Mouse (Mus musculus) lung, embryonic 14.5 days (tissue): Measurements from ENCODE around the gene Hook2. TPM values are rescaled to one million over a fixed set of nuclear protein-coding genes. Genes with fewer than 3 reads are reported as not detected.

Experiments
- ATAC-seq: fragments of 200-750 bp; cut with Nextera tagmentation; 2 replicates; pipeline ENCODE4 v1.8.0; 2017; ENCODE audit warnings: mild to moderate bottlenecking, moderate TSS enrichment, moderate library complexity; ENCODE audit not compliant: insufficient read depth
- DNase-seq: peaks from one replicate; pipeline ENCODE4 v3.0.0-alpha.2; 2015
- H3K27ac ChIP-seq: fragments of 300-500 bp; sonication (generic); 2 replicates; pipeline ENCODE4 v1.5.1; 2014; ENCODE audit warnings: low read depth, mild to moderate bottlenecking, moderate library complexity
- H3K27me3 ChIP-seq: fragments of 300-500 bp; sonication (generic); 2 replicates; pipeline ENCODE4 v1.6.1; 2014; ENCODE audit warnings: low read length, control low read depth; ENCODE audit not compliant: insufficient read depth
- H3K36me3 ChIP-seq: fragments of 300-500 bp; sonication (generic); 2 replicates; pipeline ENCODE4 v1.6.1; 2014; ENCODE audit warnings: control low read depth; ENCODE audit not compliant: insufficient read depth
- H3K4me1 ChIP-seq: fragments of 300-500 bp; sonication (generic); 2 replicates; pipeline ENCODE4 v1.6.1; 2014; ENCODE audit warnings: antibody characterized with exemption, control low read depth; ENCODE audit not compliant: insufficient read depth
- H3K4me2 ChIP-seq: fragments of 300-500 bp; sonication (generic); 2 replicates; pipeline ENCODE4 v1.6.1; 2014; ENCODE audit warnings: mild to moderate bottlenecking
- H3K4me3 ChIP-seq: fragments of 300-500 bp; sonication (generic); 2 replicates; pipeline ENCODE4 v1.5.1; 2014; ENCODE audit warnings: low read depth, low read length
- H3K9ac ChIP-seq: fragments of 300-500 bp; sonication (generic); 2 replicates; pipeline ENCODE4 v1.6.1; 2014
- H3K9me3 ChIP-seq: fragments of 300-500 bp; sonication (generic); 2 replicates; pipeline ENCODE4 v1.6.1; 2016; ENCODE audit warnings: low read depth, low read length, control low read depth
- CTCF ChIP-seq: IDR thresholded peaks from 2 replicates; pipeline ENCODE4 v1.5.1; 2016; ENCODE audit warnings: antibody characterized with exemption, low read depth
- WGBS: fragments of 180-500 bp; shearing (Covaris S2); extraction: QIAGEN DNeasy Blood & Tissue Kit; methylation state at CpG from one replicate; pipeline ENCODE4 v1.1.7; 2014; 5-methylcytosine and 5-hydroxymethylcytosine counted together
- polyA plus RNA-seq: library from polyadenylated mRNA; unstranded; fragments of >200 nt; fragmentation: Nextera tagmentation; extraction: Ambion mirVana; gene quantifications from 2 replicates; pipeline ENCODE4 v1.2.1, GENCODE M21; 2014

The Hook2 gene
- polyA plus RNA-seq, 1 experiment from 2014 or later = 18.0 TPM

DNA sequence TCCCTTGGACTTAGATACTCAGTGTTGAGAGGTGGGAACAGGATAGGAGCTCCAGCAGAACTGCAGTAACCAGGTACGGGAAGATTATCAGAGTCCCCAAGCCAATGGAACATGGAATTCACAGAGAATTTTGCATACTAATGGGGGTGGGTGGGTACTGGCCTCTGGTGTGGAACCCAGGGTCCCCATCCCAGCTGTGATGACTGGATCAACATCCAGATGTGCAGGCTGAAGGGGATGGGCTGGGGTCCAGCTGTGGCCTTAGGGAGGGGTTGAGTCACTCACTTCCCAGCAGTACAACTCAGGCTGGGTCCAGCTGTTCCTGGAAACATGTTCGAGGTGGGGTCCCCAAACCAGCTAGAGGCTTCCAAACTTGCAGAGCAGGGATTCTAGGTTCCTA lies 2.5 kb upstream of the Hook2 start:
- Histone ChIP-seq H3K4me3 (no peak overlapping the region), H3K36me3 (no peaks in the 10 kb centered on the region), H3K4me2 (no peak overlapping the region), H3K27me3 (no peaks in the 10 kb centered on the region), H3K9me3 (no peaks in the 10 kb centered on the region), H3K27ac (no peak overlapping the region), H3K4me1 (peaks cover 28% of the 10 kb centered on the region), H3K9ac (no peak overlapping the region)
- no peak for TF ChIP-seq CTCF
- DNase-seq = no peak
- ATAC-seq = no peak
- WGBS = 60% methylated on average over 2 of the region's 2 CpGs

DNA sequence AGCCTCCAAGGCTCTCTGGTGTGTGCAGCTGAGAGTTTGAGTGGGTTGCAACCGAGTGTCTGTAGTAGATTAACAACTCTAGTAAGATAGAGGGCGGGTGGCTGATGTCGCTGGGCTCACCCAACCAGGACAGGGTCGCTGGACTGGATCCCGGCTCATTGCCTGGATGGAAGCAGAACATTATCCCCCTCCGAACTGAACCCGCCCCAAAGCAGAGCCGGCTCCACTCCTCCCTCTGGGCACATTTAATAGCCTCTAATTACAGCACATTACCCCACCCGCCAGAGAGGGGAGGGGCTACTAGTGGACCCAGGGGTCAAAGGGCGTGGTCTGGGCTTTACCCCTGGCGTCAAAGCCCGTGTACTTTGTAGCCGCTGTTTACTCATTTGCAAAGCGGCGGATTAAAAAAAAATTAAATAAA lies 1.1 kb upstream of the Hook2 start:
- no peak for ATAC-seq
- DNase-seq = peak; percentile 27
- H3K9ac ChIP-seq = peak overlapping the region; percentile 40
- no peaks in the 10 kb centered on the region for H3K36me3 ChIP-seq
- peak overlapping the region; percentile 98 for H3K4me2 ChIP-seq
- H3K4me3 ChIP-seq = peak overlapping the region; percentile 54
- WGBS = 14% methylated on average over 15 of the region's 15 CpGs
- peaks cover 24% of the 10 kb centered on the region for H3K4me1 ChIP-seq
- H3K27me3 ChIP-seq = no peaks in the 10 kb centered on the region
- H3K9me3 ChIP-seq = no peaks in the 10 kb centered on the region
- TF ChIP-seq CTCF = no peak
- peak overlapping the region; percentile 19 for H3K27ac ChIP-seq

DNA sequence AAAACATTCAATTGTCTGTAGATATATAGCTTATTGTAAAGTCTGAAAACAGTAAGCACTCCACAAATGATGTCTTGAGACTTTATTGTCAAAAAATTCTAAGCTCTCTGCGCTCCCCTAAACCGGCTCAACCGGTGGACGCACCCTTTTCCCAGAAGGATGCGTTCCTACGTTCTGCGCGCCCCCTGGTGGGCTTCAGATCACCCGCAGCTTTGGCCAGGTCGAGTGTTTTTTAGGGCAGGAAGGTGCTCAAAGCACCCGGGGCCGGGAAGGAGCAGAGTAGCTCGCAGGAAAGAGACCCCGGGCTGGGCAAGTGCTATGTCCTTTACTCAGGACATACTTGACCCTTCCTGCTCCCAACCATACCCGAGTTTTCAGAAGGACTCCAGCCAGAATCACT lies 593 bp upstream of the Hook2 start:
- H3K9me3 ChIP-seq = no peaks in the 10 kb centered on the region
- H3K4me3 ChIP-seq = peak overlapping the region; percentile 54
- H3K27me3 ChIP-seq = no peaks in the 10 kb centered on the region
- peak; percentile 94 for TF ChIP-seq CTCF
- H3K27ac ChIP-seq = peak overlapping the region; percentile 80
- ATAC-seq = peak; percentile 72
- WGBS = 0% methylated on average over 15 of the region's 15 CpGs
- peak overlapping the region; percentile 67 for H3K9ac ChIP-seq
- peak; percentile 98 for DNase-seq
- peak overlapping the region; percentile 98 for H3K4me2 ChIP-seq
- H3K36me3 ChIP-seq = no peaks in the 10 kb centered on the region
- peaks cover 19% of the 10 kb centered on the region for H3K4me1 ChIP-seq

DNA sequence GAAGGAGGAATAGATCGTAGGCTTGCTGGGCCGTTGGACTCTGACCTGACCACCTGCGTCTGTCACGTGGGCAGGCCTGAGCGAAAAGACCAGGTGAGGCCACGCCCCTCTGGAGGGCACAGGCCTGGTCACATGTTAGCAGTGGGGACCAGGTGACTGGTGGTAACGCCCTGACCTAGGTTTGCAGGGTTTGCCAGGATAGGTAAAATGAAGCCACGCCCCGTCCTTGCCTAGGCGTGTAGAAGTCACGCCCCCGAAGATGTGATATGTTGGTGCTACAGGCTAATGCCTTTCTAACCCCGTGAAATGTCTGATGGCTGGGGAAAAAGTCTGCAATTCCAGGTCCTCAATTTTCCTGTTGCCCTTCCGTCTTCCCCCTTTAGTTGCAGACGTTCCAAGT lies 433 bp downstream of the Hook2 start:
- H3K27me3 ChIP-seq = no peaks in the 10 kb centered on the region; the same call in 1 of the 2 replicates
- under 1% methylated on average over 15 of the region's 15 CpGs for WGBS
- peak overlapping the region; percentile 98 for H3K4me2 ChIP-seq
- H3K9me3 ChIP-seq = no peaks in the 10 kb centered on the region
- peak; percentile 82 for DNase-seq
- peak overlapping the region; percentile 54 for H3K4me3 ChIP-seq
- peak overlapping the region; percentile 82 for H3K27ac ChIP-seq
- H3K36me3 ChIP-seq = no peaks in the 10 kb centered on the region
- peak; percentile 60 for ATAC-seq
- no peak for TF ChIP-seq CTCF
- peaks cover 12% of the 10 kb centered on the region; the same call in 1 of the 2 replicates for H3K4me1 ChIP-seq
- H3K9ac ChIP-seq = peak overlapping the region; percentile 67

DNA sequence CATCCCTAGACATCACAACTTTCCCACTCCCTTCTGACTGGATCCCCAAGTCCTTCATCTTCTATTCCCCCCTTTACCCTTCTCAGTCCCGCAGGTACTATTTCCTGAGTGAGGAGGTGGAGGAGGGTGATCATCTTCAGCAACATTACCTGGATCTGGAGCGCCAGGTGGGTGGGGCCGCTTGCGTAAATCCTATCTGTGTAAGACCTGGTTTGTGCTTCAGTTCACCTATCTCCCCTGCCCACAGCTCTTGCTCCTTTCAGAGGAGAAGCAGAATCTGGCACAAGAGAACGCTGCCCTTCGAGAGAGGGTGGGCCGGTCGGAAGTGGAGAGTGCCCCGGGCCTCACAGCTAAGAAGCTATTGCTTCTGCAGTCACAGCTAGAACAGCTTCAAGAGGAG lies 4.0 kb downstream of the Hook2 start:
- no peak for TF ChIP-seq CTCF
- no peak overlapping the region for H3K4me3 ChIP-seq
- no peaks in the 10 kb centered on the region for H3K36me3 ChIP-seq
- 93% methylated on average over 9 of the region's 9 CpGs for WGBS
- H3K27ac ChIP-seq = no peak overlapping the region
- ATAC-seq (no peak), DNase-seq (no peak)
- no peaks in the 10 kb centered on the region for H3K9me3 ChIP-seq
- peaks cover 5% of the 10 kb centered on the region; the same call in 1 of the 2 replicates for H3K4me1 ChIP-seq
- no peak overlapping the region for H3K9ac ChIP-seq
- H3K4me2 ChIP-seq = no peak overlapping the region
- H3K27me3 ChIP-seq = no peaks in the 10 kb centered on the region; the same call in 1 of the 2 replicates

DNA sequence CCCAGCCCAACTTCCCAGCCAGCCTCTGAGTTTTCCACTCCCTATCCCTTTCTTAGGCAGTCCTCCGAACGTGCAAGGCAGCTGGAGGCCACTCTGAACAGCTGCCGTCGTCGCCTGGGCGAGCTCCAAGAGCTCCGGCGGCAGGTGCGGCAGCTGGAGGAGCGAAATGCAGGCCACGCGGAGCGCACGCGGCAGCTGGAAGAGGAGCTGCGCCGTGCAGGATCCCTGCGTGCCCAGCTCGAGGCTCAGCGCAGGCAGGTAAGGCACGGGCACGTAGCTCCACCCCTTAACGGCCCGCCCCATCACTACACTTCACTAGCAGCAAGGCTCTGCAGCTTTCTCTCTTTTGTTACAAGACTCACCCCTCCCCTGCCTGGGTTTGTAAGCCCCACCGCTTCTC lies 5.3 kb downstream of the Hook2 start:
- Histone ChIP-seq H3K36me3 (no peaks in the 10 kb centered on the region), H3K4me1 (0 out of 2 replicates have a peak, but pooled peaks cover 2% of the 10 kb centered on the region), H3K27ac (no peak overlapping the region), H3K9me3 (no peaks in the 10 kb centered on the region), H3K9ac (no peak overlapping the region), H3K4me3 (no peak overlapping the region), H3K4me2 (peak overlapping the region; percentile 7; the same call in 1 of the 2 replicates), H3K27me3 (no peaks in the 10 kb centered on the region; the same call in 1 of the 2 replicates)
- TF ChIP-seq CTCF = no peak
- peak; percentile 21 for DNase-seq
- no peak for ATAC-seq
- WGBS = 28% methylated on average over 25 of the region's 25 CpGs

DNA sequence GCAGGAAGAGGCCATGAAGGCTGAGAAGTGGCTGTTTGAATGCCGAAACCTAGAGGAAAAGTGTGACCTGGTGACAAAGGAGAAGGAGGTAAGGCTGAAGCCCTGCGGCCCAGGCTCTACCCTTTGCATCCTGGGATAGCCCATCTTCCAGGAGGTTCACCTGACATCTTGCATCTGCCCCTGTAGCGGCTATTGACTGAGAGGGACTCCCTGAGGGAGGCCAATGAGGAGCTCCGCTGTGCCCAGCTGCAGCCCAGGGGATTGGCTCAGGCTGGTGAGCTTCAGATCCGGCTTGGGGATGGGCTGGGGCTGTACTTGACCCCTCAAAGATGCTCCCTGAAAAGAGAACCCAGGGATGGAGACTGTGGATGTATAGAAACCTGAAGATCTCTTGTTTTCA lies 6.6 kb downstream of the Hook2 start:
- Histone ChIP-seq H3K36me3 (no peaks in the 10 kb centered on the region), H3K4me2 (no peak overlapping the region), H3K27ac (no peak overlapping the region), H3K9me3 (no peaks in the 10 kb centered on the region), H3K4me3 (no peak overlapping the region), H3K9ac (no peak overlapping the region), H3K27me3 (no peaks in the 10 kb centered on the region; the same call in 1 of the 2 replicates), H3K4me1 (no peaks in the 10 kb centered on the region)
- DNase-seq (no peak), ATAC-seq (no peak)
- 84% methylated on average over 5 of the region's 5 CpGs for WGBS
- TF ChIP-seq CTCF = no peak
